ENCODE assay signal across 20 mouse cellular contexts in genomic region chr16:95752502-95752901, GRCm38 (mm10). TPM values are rescaled to one million over a fixed set of nuclear protein-coding genes. Genes with fewer than 3 reads are reported as not detected.
DNase-seq lines count a peak whose midpoint lies in the region; ATAC-seq and TF ChIP-seq lines count a peak whose summit lies in the region.
"Had no signal": no experiment of that assay in that cellular context is flagged by ENCODE, and none has a peak within 500 bp of the region (broad histone marks: within the 10 kb centered on the region; RNA-seq: fewer than 3 reads in every experiment).

No protein-coding gene starts in this region.

- H3K79me2 ChIP-seq in CH12.LX (replicated peaks; ENCODE audit: control insufficient read depth, extremely low read depth, insufficient read depth, poor library complexity, severe bottlenecking) = no peaks in the 10 kb centered on the region

- in situ Hi-C loops in CH12.LX (cut with MboI; ENCODE audit: low pct_ligation_motif_present, low pct_unique_long_range_greater_than_20kb, low sequenced_read_pairs) = no loop called here

- H3K9me3 ChIP-seq in CH12.LX (replicated peaks; ENCODE audit: low read length) = peaks cover 4% of the 10 kb centered on the region
- H3K9me3 ChIP-seq in limb, embryonic 14.5 days (ENCODE audit: control insufficient read depth, low read length) = no peaks in the 10 kb centered on the region
- H3K9me3 ChIP-seq: liver, embryonic 15.5 days had no signal

- ATAC-seq in limb, embryonic 14.5 days (ENCODE audit: low FRiP score, low read depth) = no peak
- no peak for ATAC-seq in erythroid progenitor cell, adult 5-6 weeks (replicated peaks; ENCODE audit: low FRiP score, poor library complexity, severe bottlenecking)

- peak; percentile 93 for DNase-seq in heart, adult 11 months
- no peak for DNase-seq in heart, postnatal 25 days (ENCODE audit: low spot score)
- peak; percentile 36 for DNase-seq in kidney, adult 2 months
- DNase-seq in kidney, postnatal 4 days = no peak
- no peak for DNase-seq in CH12.LX (ENCODE audit: extremely low read depth)
- peak; percentile 43 for DNase-seq in limb, embryonic 14.5 days (ENCODE audit: low spot score)
- no peak for DNase-seq in right cerebral cortex, adult 18-20 months
- DNase-seq: adrenal gland, postnatal 14 days; forebrain, postnatal 0 days; heart, postnatal 36 days; kidney, postnatal 25 days; layer of hippocampus, postnatal 36 days; liver; lung, postnatal 10 days; right cerebral cortex, postnatal 14 days; spleen, adult 18-20 months had no signal

- no peak overlapping the region for H3K27ac ChIP-seq in kidney, adult 2 months (ENCODE audit: insufficient read depth, low read depth, low read length)
- H3K27ac ChIP-seq in CH12.LX (ENCODE audit: insufficient read depth, low read depth) = no peak overlapping the region; the same call in 1 of the 2 replicates
- H3K27ac ChIP-seq in limb, embryonic 14.5 days (replicated peaks; ENCODE audit: low read depth, low read length) = no peak overlapping the region
- H3K27ac ChIP-seq: hindbrain, embryonic 14.5 days; liver, embryonic 15.5 days had no signal

- H3K9ac ChIP-seq in CH12.LX (ENCODE audit: insufficient read depth, low read depth) = 0 out of 2 replicates have a peak overlapping the region, but pooled peaks have one; percentile 7
- no peak overlapping the region for H3K9ac ChIP-seq in limb, embryonic 14.5 days (ENCODE audit: low read depth, low read length, severe bottlenecking)
- H3K9ac ChIP-seq: forebrain, postnatal 0 days; hindbrain, embryonic 14.5 days; liver, embryonic 15.5 days had no signal

- 43% methylated on average over 9 of the region's 9 CpGs for WGBS in kidney, adult 2 months
- 51% methylated on average over 9 of the region's 9 CpGs for WGBS in limb, embryonic 14.5 days

- H3K4me2 ChIP-seq in CH12.LX (ENCODE audit: insufficient read depth, low read depth, poor library complexity, severe bottlenecking) = peak overlapping the region; percentile 61
- H3K4me2 ChIP-seq in limb, embryonic 14.5 days (replicated peaks; ENCODE audit: low read depth, low read length, severe bottlenecking) = no peak overlapping the region
- H3K4me2 ChIP-seq: hindbrain, embryonic 14.5 days; liver, embryonic 15.5 days; midbrain, embryonic 11.5 days had no signal

- intact Hi-C loops in heart, postnatal 25 days (cut with DNase I) = loop anchor here (2.0 to 5.0 kb wide), 4 partner anchors 35 to 195 kb away; partner anchors contain the start of gene Ets2

- TF ChIP-seq POLR2A in kidney, adult 2 months (IDR thresholded peaks at IDR 0.05; ENCODE audit: low read depth, low read length) = no peak
- no peak for TF ChIP-seq POLR2A in CH12.LX (IDR thresholded peaks at IDR 0.05; ENCODE audit: low read depth, low read length)
- TF ChIP-seq POLR2A in limb, embryonic 14.5 days (IDR thresholded peaks at IDR 0.05; ENCODE audit: borderline replicate concordance, extremely low read depth, insufficient read depth, insufficient read length) = no peak

- no peaks in the 10 kb centered on the region for H3K36me3 ChIP-seq in kidney, adult 2 months (ENCODE audit: control insufficient read depth, insufficient read depth, low read length)
- peaks cover 0 to 2% of the 10 kb centered on the region in 2 experiments for H3K36me3 ChIP-seq in CH12.LX (replicated peaks in 1 of 2; ENCODE audit: control insufficient read depth in 1 of 2, insufficient read depth in 1 of 2, low read length in 1 of 2)
- no peaks in the 10 kb centered on the region for H3K36me3 ChIP-seq in limb, embryonic 14.5 days (ENCODE audit: control insufficient read depth, insufficient read depth, low read length)
- H3K36me3 ChIP-seq: liver, embryonic 15.5 days had no signal

- TF ChIP-seq CTCF in kidney, adult 2 months (conservative IDR thresholded peaks at IDR 0.05; ENCODE audit: insufficient read depth, insufficient read length, low read depth, low read length) = no peak
- no peak for TF ChIP-seq CTCF in CH12.LX (conservative IDR thresholded peaks at IDR 0.05 in 1 of 2, IDR thresholded peaks at IDR 0.05 in 1 of 2; ENCODE audit: low read depth in 2 of 2, low read length in 2 of 2)

- TF ChIP-seq EP300 in CH12.LX (IDR thresholded peaks at IDR 0.05; ENCODE audit: low read length) = no peak

- no peaks in the 10 kb centered on the region for H3K4me1 ChIP-seq in kidney, adult 2 months (ENCODE audit: control insufficient read depth, insufficient read depth, low read length)
- peaks cover 38 to 57% of the 10 kb centered on the region in 2 experiments for H3K4me1 ChIP-seq in CH12.LX (ENCODE audit: control insufficient read depth in 1 of 2, insufficient read depth in 2 of 2)
- peaks cover 30% of the 10 kb centered on the region for H3K4me1 ChIP-seq in limb, embryonic 14.5 days (ENCODE audit: control insufficient read depth, insufficient read depth, low read length)

- no peaks in the 10 kb centered on the region for H3K27me3 ChIP-seq in kidney, adult 2 months (replicated peaks; ENCODE audit: control insufficient read depth, insufficient read depth, low read length)
- no peaks in the 10 kb centered on the region for H3K27me3 ChIP-seq in CH12.LX (replicated peaks)
- no peaks in the 10 kb centered on the region for H3K27me3 ChIP-seq in limb, embryonic 14.5 days (ENCODE audit: control insufficient read depth, insufficient read depth, low read length)
- H3K27me3 ChIP-seq: liver, embryonic 15.5 days had no signal

- no peak overlapping the region for H3K4me3 ChIP-seq in kidney, adult 2 months (ENCODE audit: insufficient read depth, low read depth, low read length)
- peak overlapping the region in 1 of 3 experiments; percentile 38 for H3K4me3 ChIP-seq in CH12.LX (replicated peaks in 1 of 3; ENCODE audit: low read depth in 2 of 3, low read length in 2 of 3, poor library complexity in 1 of 3)
- no peak overlapping the region for H3K4me3 ChIP-seq in limb, embryonic 14.5 days (replicated peaks; ENCODE audit: low read length)
- H3K4me3 ChIP-seq: liver, embryonic 15.5 days had no signal

- TF ChIP-seq RAD21 in CH12.LX (IDR thresholded peaks at IDR 0.05; ENCODE audit: low read depth, low read length) = no peak

- dilution Hi-C loops in CH12.LX (cut with MboI; ENCODE audit: extremely low pct_ligation_motif_present, extremely low pct_unique_long_range_greater_than_20kb, low sequenced_read_pairs) = no loop called here

TF ChIP-seq in CH12.LX, 34 proteins besides CTCF, POLR2A, EP300 and RAD21:
- TF ChIP-seq MEF2A (IDR thresholded peaks at IDR 0.05; ENCODE audit: borderline replicate concordance, low read depth, low read length) (peak; percentile 84; the same call in 1 of the 2 replicates), ETS1 (conservative IDR thresholded peaks at IDR 0.05; ENCODE audit: low read depth, low read length) (peak; percentile 54), HCFC1 (IDR thresholded peaks at IDR 0.05; ENCODE audit: low read depth, low read length) (no peak), MYC (IDR thresholded peaks at IDR 0.05; ENCODE audit: low read depth, low read length) (no peak)

RNA-seq across cellular contexts. Expression of gene Ets2, which starts 50.6 kb away (rescaled TPM):
- 10 to 100 TPM; 84.1 to 91.6 TPM for total RNA-seq in heart, postnatal 25 days (2021)
- 33.8 and 38.8 TPM in 2 replicates for polyA plus RNA-seq in kidney, adult 2 months (2012; rRNA removed)
- total RNA-seq in CH12.LX (2012; rRNA removed) (38.9 and 51.2 TPM in 2 replicates), CH12.LX (2014; rRNA removed) (42.0 and 43.0 TPM in 2 replicates)
- polyA plus RNA-seq in CH12.LX (2012; ENCODE audit: insufficient read length, low read depth) = 38.2 and 43.2 TPM in 2 replicates
- polyA plus RNA-seq in limb, embryonic 14.5 days (2012; rRNA removed) = 86.2 and 115 TPM in 2 replicates
- 80.4 and 93.3 TPM in 2 replicates for polyA plus RNA-seq in limb, embryonic 14.5 days (2014; fragmentation: Nextera tagmentation; extraction: Ambion mirVana)
- total RNA-seq in erythroid progenitor cell, adult 5-6 weeks (2015; ENCODE audit: low replicate concordance) = 8.6 and 10.5 TPM in 2 replicates
- total RNA-seq in erythroid progenitor cell, adult 5-6 weeks (2017; ENCODE audit: low replicate concordance) = 1.7 and 3.8 TPM in 2 replicates

Comparison
In these comparisons a context has a peak if more than half of its experiments do, and no peak if none do; other contexts are left out.
1. DNase-seq: peak in heart, adult 11 months (single experiment), kidney, adult 2 months (single experiment) and limb, embryonic 14.5 days (single experiment); none in heart, postnatal 25 days (single experiment), kidney, postnatal 4 days (0 of 2), CH12.LX (single experiment) and right cerebral cortex, adult 18-20 months (single experiment).